Mouse (Mus musculus) embryonic facial prominence, embryonic 15.5 days (tissue): ENCODE data around the gene Zmat5. TPM values are rescaled to one million over a fixed set of nuclear protein-coding genes. Genes with fewer than 3 reads are reported as not detected.

ENCODE experiments used
- ATAC-seq: fragments of 200-750 bp; cut with Nextera tagmentation; 2 replicates; pipeline ENCODE4 v1.8.0; 2017; ENCODE audit warnings: low read depth, moderate TSS enrichment; ENCODE audit not compliant: insufficient number of reproducible peaks, low FRiP score, low TSS enrichment
- H3K27ac ChIP-seq: fragments of 300-500 bp; sonication (generic); replicated peaks from 2 replicates; pipeline ENCODE4 v1.5.1; 2015; ENCODE audit warnings: mild to moderate bottlenecking, inconsistent platforms
- H3K27me3 ChIP-seq: fragments of 300-500 bp; sonication (generic); 2 replicates; pipeline ENCODE4 v1.6.1; 2015; ENCODE audit warnings: inconsistent platforms
- H3K36me3 ChIP-seq: fragments of 300-500 bp; sonication (generic); 2 replicates; pipeline ENCODE4 v1.6.1; 2015; ENCODE audit warnings: mild to moderate bottlenecking, inconsistent platforms
- H3K4me1 ChIP-seq: fragments of 300-500 bp; sonication (generic); 2 replicates; pipeline ENCODE4 v1.6.1; 2015; ENCODE audit warnings: inconsistent platforms
- H3K4me2 ChIP-seq: fragments of 300-500 bp; sonication (generic); replicated peaks from 2 replicates; pipeline ENCODE4 v1.6.1; 2015; ENCODE audit warnings: mild to moderate bottlenecking, inconsistent platforms
- H3K4me3 ChIP-seq: fragments of 300-500 bp; sonication (generic); replicated peaks from 2 replicates; pipeline ENCODE4 v1.5.1; 2015; ENCODE audit warnings: mild to moderate bottlenecking, inconsistent platforms
- H3K9ac ChIP-seq: fragments of 300-500 bp; sonication (generic); 2 replicates; pipeline ENCODE4 v1.6.1; 2015; ENCODE audit warnings: inconsistent platforms
- H3K9me3 ChIP-seq: fragments of 300-500 bp; sonication (generic); replicated peaks from 2 replicates; pipeline ENCODE4 v1.6.1; 2016; ENCODE audit warnings: inconsistent platforms
- WGBS: fragments of 180-500 bp; shearing (Covaris S2); methylation state at CpG from one replicate; pipeline ENCODE4 v1.1.7; 2015; 5-methylcytosine and 5-hydroxymethylcytosine counted together
- polyA plus RNA-seq: library from polyadenylated mRNA; unstranded; fragments of >200 nt; fragmentation: Nextera tagmentation; extraction: Ambion mirVana; gene quantifications from 2 replicates; pipeline ENCODE4 v1.2.1, GENCODE M21; 2015

The Zmat5 gene
- polyA plus RNA-seq, 1 experiment from 2014 or later = 67.1 TPM

DNA sequence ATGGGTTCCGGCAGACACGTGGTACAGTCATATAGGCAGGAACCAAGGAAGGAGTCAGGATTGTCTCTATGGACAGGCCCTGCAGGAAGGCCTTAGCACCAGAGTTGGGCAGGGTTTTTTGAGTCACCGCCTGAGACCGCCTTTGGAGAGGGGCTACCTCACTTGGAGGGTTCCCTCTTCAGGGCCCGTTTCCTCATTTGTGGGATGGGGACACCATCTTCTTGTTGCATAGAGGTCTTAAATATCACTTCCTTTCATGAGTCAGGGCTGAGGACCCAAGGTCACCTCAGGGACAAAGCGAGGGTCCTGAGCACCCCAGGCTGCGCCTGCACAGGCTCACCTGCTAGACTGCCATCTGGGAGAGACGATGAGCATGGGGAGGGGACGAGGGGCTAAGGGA is 52.0 kb downstream of the Zmat5 start:
- Histone ChIP-seq H3K4me2 (no peak overlapping the region), H3K9me3 (no peaks in the 10 kb centered on the region), H3K4me3 (no peak overlapping the region), H3K27ac (no peak overlapping the region), H3K9ac (no peak overlapping the region), H3K4me1 (peaks cover 5% of the 10 kb centered on the region; the same call in 1 of the 2 replicates), H3K27me3 (peaks cover 11% of the 10 kb centered on the region), H3K36me3 (no peaks in the 10 kb centered on the region)
- 81% methylated on average over 9 of the region's 9 CpGs for WGBS
- no peak for ATAC-seq

DNA sequence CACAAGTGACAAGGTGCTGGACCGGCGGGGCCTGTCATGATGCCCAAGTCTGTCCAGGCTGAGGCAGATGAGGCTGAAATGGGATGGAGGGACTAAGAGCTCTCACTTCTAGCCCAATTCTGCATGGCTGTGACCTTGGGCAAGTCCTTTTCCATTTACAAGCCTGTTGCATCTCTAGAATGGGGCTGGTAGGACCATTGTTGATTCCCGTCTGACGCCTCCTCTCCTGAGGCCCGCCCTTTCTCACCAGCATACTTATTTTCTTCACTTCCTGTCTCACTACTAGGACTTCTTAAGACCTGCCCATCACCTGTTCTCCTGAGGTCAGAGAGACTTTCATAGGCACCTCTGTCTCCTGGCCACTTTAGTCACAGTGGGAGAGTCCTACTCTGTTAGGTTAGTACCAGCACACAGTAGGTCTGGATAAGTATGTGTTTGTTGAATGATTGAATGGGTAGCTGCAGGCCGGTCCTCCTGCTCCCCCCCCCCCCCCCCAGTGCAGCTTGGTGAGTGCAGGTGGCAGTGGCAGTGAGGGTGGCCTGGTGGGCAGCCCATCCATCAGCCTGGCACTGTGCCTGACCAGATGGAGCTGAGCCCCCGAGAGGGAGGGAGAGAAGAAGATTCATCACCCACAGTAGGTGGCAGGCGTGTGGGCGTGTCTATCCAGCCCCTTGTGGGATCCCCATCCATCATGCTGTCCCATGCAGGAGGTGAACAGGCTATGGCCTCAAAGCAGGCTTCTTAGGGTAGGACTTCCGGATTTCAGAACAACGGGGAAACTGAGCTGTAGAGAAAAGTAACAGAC is 52.7 kb downstream of the Zmat5 start:
- ATAC-seq = no peak
- WGBS = 70% methylated on average over 11 of the region's 11 CpGs
- peaks cover 5% of the 10 kb centered on the region; the same call in 1 of the 2 replicates for H3K4me1 ChIP-seq
- no peak overlapping the region for H3K4me3 ChIP-seq
- peaks cover 18% of the 10 kb centered on the region for H3K27me3 ChIP-seq
- H3K27ac ChIP-seq = no peak overlapping the region
- no peak overlapping the region for H3K9ac ChIP-seq
- no peak overlapping the region for H3K4me2 ChIP-seq
- H3K9me3 ChIP-seq = no peaks in the 10 kb centered on the region
- H3K36me3 ChIP-seq = no peaks in the 10 kb centered on the region

GRCm38 (mm10) chr11:4757789-4758158 is 53.3 kb downstream of the Zmat5 start:
- 42% methylated on average over 4 of the region's 4 CpGs for WGBS
- Histone ChIP-seq H3K9me3 (no peaks in the 10 kb centered on the region), H3K4me1 (peaks cover 5% of the 10 kb centered on the region; the same call in 1 of the 2 replicates), H3K27me3 (peaks cover 20% of the 10 kb centered on the region), H3K4me2 (no peak overlapping the region), H3K36me3 (no peaks in the 10 kb centered on the region), H3K27ac (no peak overlapping the region), H3K9ac (no peak overlapping the region), H3K4me3 (no peak overlapping the region)
- ATAC-seq = no peak

DNA sequence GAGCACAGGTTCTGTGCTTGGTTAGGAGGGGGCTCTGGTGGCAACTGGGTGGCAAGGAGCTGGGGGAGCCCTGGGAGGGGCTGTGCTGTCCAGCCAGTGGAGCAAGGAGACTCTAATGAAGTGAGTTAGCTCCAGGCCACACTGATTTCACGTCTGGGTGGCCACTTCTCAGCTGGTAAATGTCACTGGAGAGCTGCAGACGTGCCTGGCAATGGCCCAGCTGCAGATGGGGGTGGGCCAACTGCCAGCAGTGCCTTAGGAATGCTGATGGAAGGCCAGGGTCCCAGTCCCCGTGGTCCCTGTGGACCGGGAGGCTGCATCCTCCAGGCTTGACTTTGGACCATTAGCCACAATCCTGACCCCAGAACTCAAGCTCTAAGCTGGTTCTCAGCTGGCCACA is 56.0 kb downstream of the Zmat5 start:
- no peaks in the 10 kb centered on the region for H3K36me3 ChIP-seq
- 21% methylated on average over 4 of the region's 4 CpGs for WGBS
- no peak overlapping the region for H3K4me3 ChIP-seq
- peaks cover 5% of the 10 kb centered on the region; the same call in 1 of the 2 replicates for H3K4me1 ChIP-seq
- no peak for ATAC-seq
- H3K4me2 ChIP-seq = no peak overlapping the region
- H3K27ac ChIP-seq = no peak overlapping the region
- H3K27me3 ChIP-seq = peaks cover 31% of the 10 kb centered on the region
- H3K9me3 ChIP-seq = no peaks in the 10 kb centered on the region
- H3K9ac ChIP-seq = no peak overlapping the region

DNA sequence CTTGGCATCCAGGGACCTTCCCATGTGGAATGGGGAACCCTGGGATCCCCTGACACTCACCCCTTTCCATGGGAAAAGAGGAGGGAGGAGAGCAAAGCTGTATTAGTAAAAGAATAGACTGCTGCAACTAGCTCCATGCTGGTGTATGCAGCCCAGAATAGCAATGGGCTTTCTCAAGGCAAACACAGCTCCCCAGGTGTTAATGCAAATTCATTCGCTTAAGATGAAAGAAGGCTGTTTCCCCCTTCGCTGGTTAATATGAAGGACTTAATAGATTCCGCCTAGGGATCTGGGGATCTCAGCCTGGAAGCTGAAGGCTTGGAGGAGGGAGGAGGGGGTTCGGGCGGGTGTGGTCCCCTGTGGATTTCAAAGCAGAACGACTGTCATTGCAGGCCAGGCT is 57.5 kb downstream of the Zmat5 start:
- Histone ChIP-seq H3K36me3 (0 out of 2 replicates have a peak, but pooled peaks cover under 1% of the 10 kb centered on the region), H3K4me3 (no peak overlapping the region), H3K9ac (no peak overlapping the region), H3K4me2 (no peak overlapping the region), H3K4me1 (peaks cover 5% of the 10 kb centered on the region; the same call in 1 of the 2 replicates), H3K27me3 (peaks cover 31% of the 10 kb centered on the region), H3K9me3 (no peaks in the 10 kb centered on the region), H3K27ac (no peak overlapping the region)
- no peak for ATAC-seq
- WGBS = 11% methylated on average over 6 of the region's 6 CpGs

DNA sequence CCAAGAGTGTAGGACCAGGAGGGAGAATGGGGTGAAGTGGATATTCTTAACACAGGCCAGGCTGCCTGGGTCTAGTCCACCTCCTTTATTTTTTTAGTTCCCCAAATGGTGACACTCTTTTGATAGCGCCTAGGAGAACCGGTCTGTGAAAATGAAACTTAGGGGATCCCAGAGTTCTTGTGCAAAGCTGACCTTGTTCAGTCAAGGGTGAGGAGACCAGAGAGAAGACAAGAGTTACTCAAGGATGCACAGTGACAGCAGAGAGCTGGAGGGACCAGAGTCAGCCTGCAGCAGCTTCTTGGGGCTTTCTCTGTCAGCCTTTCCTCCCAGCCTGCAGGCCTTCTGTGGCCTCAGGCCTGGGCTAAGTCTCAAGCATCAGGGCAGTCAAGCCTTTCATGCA is 58.0 kb downstream of the Zmat5 start:
- no peak overlapping the region for H3K27ac ChIP-seq
- 11% methylated on average over 2 of the region's 2 CpGs for WGBS

GRCm38 (mm10) chr11:4763631-4764030 is 59.2 kb downstream of the Zmat5 start:
- H3K27me3 ChIP-seq = peaks cover 31% of the 10 kb centered on the region
- no peak overlapping the region for H3K4me3 ChIP-seq
- no peak overlapping the region for H3K4me2 ChIP-seq
- H3K9ac ChIP-seq = no peak overlapping the region
- H3K9me3 ChIP-seq = no peaks in the 10 kb centered on the region
- peaks cover 10% of the 10 kb centered on the region; the same call in 1 of the 2 replicates for H3K36me3 ChIP-seq
- WGBS = 18% methylated on average over 5 of the region's 5 CpGs
- H3K4me1 ChIP-seq = peaks cover 5% of the 10 kb centered on the region; the same call in 1 of the 2 replicates
- no peak overlapping the region for H3K27ac ChIP-seq
- no peak for ATAC-seq

More for the DNA sequence above, 58.0 kb downstream of the Zmat5 start:
- ATAC-seq = no peak
- Histone ChIP-seq H3K4me3 (no peak overlapping the region), H3K9me3 (no peaks in the 10 kb centered on the region), H3K4me2 (no peak overlapping the region), H3K27me3 (peaks cover 31% of the 10 kb centered on the region), H3K36me3 (0 out of 2 replicates have a peak, but pooled peaks cover 4% of the 10 kb centered on the region), H3K4me1 (peaks cover 5% of the 10 kb centered on the region; the same call in 1 of the 2 replicates), H3K9ac (no peak overlapping the region)

DNA sequence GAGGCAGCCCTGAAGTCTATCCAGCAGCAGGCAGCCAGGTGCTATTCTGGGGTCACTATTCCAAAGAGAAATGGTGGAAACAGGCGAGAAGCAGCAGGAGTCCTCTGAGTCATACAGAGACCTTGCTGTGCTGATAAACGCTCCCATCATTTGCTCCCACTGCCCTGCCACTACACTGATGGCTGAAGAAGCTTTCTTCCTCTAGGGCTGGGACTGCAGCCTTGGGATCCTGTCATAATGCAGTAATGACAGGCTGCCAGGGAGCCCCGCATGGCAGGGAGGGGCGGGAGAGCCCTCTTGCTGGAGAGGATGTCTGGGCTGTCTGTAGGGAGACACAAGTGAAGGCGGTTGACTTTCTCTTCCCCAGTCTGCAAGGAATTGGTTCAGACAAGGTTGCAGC is 60.0 kb downstream of the Zmat5 start:
- peaks cover 31% of the 10 kb centered on the region for H3K27me3 ChIP-seq

GRCm38 (mm10) chr11:4768399-4768798 is 63.9 kb downstream of the Zmat5 start:
- Histone ChIP-seq H3K9ac (no peak overlapping the region), H3K4me2 (no peak overlapping the region), H3K36me3 (peaks cover 36% of the 10 kb centered on the region; the same call in 1 of the 2 replicates), H3K4me3 (no peak overlapping the region), H3K27ac (no peak overlapping the region), H3K27me3 (peaks cover 5% of the 10 kb centered on the region), H3K9me3 (no peaks in the 10 kb centered on the region), H3K4me1 (no peaks in the 10 kb centered on the region)
- 68% methylated on average over 4 of the region's 4 CpGs for WGBS
- no peak for ATAC-seq

More for the DNA sequence above, 60.0 kb downstream of the Zmat5 start:
- Histone ChIP-seq H3K9me3 (no peaks in the 10 kb centered on the region), H3K4me3 (no peak overlapping the region), H3K4me1 (peaks cover 5% of the 10 kb centered on the region; the same call in 1 of the 2 replicates), H3K9ac (no peak overlapping the region), H3K4me2 (no peak overlapping the region), H3K36me3 (peaks cover 16% of the 10 kb centered on the region; the same call in 1 of the 2 replicates), H3K27ac (no peak overlapping the region)
- 70% methylated on average over 5 of the region's 5 CpGs for WGBS
- ATAC-seq = no peak

DNA sequence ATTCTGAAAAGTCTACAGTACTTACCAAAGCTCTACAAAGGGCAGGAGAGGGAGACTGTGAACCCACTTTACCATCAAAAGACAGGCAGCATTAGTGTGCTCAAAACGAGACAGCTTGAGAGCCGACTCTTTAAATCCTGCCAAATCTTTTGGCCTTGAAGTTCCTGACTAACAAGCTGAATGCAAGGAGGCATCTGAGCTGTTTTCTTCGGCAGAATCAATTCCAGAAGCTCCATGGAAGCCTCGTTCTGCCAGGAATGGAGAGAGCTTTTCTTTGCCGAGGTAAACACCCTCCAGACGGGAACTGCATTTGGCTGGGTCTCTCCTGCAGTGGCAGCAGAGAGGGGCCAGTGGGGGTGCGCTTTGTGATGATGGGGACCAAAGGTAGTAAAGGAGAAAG is 64.8 kb downstream of the Zmat5 start:
- Histone ChIP-seq H3K9ac (no peak overlapping the region), H3K4me3 (no peak overlapping the region), H3K4me1 (no peaks in the 10 kb centered on the region), H3K27me3 (no peaks in the 10 kb centered on the region), H3K36me3 (peaks cover 36% of the 10 kb centered on the region; the same call in 1 of the 2 replicates), H3K27ac (no peak overlapping the region), H3K9me3 (no peaks in the 10 kb centered on the region), H3K4me2 (no peak overlapping the region)
- no peak for ATAC-seq
- 52% methylated on average over 7 of the region's 7 CpGs for WGBS

GRCm38 (mm10) chr11:4769881-4770280 is 65.4 kb downstream of the Zmat5 start:
- no peak overlapping the region for H3K27ac ChIP-seq
- H3K9me3 ChIP-seq = no peaks in the 10 kb centered on the region
- no peaks in the 10 kb centered on the region for H3K4me1 ChIP-seq
- no peak overlapping the region for H3K4me2 ChIP-seq
- H3K36me3 ChIP-seq = peaks cover 37% of the 10 kb centered on the region; the same call in 1 of the 2 replicates
- no peak overlapping the region for H3K9ac ChIP-seq
- WGBS = 90% methylated on average over 6 of the region's 6 CpGs
- H3K4me3 ChIP-seq = no peak overlapping the region
- ATAC-seq = no peak
- H3K27me3 ChIP-seq = no peaks in the 10 kb centered on the region
